Mouse (Mus musculus): Measurements from ENCODE around the gene Atxn7l1. TPM values are rescaled to one million over a fixed set of nuclear protein-coding genes. Genes with fewer than 3 reads are reported as not detected.

The Atxn7l1 gene
- polyA plus RNA-seq (2017; shearing (Covaris generic)), result 86.7 TPM

GRCm38 (mm10) chr12:33147497-33148267, at the start of gene Atxn7l1:
Atxn7l1 (plus strand) TSS chr12:33147693.

DNA sequence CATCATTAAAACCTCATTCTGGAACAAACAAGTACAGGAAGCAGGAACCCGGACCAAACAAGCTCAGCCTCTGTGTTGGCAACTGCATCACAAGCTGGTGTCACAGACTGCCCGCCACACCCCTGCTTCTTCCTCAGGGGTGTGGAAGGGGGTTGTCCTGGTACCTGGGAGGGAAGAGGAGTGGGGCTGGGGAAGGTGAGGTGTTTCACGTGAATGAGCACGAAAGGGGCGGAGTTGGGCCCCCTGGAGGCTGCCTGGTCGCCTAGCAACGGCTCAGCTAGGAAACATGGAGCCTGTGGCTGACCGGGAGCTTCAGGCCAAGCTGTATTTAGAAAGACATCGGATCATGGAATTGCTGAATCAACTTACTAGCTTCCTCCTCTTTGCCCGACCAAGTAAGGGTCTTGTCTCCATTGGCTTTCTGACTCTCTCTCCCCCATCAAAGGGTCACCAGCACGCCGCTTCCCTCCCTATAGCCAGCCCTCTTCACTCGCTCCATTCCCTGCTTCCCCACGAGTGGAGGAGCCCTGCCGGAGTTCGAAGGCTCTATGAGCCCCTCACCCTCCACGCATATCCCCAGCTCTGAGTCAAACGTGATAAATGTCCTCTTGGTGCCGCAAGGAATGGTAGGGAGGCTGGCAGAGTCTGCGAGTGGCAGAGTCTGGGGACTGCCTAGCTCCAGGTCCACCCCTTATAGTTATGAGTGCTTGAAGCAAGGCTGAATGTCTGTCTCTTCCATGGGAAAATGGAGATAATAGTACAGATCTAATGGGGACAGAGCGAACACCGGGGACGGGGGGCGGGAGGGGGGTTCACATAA, 247.5 kb downstream of the Atxn7l1 start, which contains the start of gene Efcab10:
Efcab10 (plus strand) TSS at position 51 of the 820 bp plus-strand sequence.

Other genes with a start within 250 kb of the Atxn7l1 start
- 77.2 TPM for gene Sypl, start 193.8 kb upstream of the Atxn7l1 start, polyA plus RNA-seq (2017; shearing (Covaris generic))
- gene Cdhr3, start 54.8 kb upstream of the Atxn7l1 start, polyA plus RNA-seq (2017; shearing (Covaris generic)), result 1.2 TPM
- gene Efcab10, start 247.2 kb downstream of the Atxn7l1 start, polyA plus RNA-seq (2017; shearing (Covaris generic)), result not detected

All from CD4-positive, CD25-positive, alpha-beta regulatory T cell (primary cell).